Mouse (Mus musculus) cerebellum, postnatal 14 days (tissue): ENCODE measurements at regions not wholly inside any gene's neighbourhood (a gene's known extent, or its start where the extent isn't known, plus 50 kb on each side); places are given as distances from the start of the nearest gene placed in this dataset.
A peak's percentile ranks its signal among the peaks of the same experiment; 100 is the strongest.

ENCODE experiments used
- DNase-seq, 2 experiments: peaks; one replicate each; pipeline ENCODE4 v3.0.0; 2021; ENCODE audit warnings: mixed read lengths in 2 of 2

DNA sequence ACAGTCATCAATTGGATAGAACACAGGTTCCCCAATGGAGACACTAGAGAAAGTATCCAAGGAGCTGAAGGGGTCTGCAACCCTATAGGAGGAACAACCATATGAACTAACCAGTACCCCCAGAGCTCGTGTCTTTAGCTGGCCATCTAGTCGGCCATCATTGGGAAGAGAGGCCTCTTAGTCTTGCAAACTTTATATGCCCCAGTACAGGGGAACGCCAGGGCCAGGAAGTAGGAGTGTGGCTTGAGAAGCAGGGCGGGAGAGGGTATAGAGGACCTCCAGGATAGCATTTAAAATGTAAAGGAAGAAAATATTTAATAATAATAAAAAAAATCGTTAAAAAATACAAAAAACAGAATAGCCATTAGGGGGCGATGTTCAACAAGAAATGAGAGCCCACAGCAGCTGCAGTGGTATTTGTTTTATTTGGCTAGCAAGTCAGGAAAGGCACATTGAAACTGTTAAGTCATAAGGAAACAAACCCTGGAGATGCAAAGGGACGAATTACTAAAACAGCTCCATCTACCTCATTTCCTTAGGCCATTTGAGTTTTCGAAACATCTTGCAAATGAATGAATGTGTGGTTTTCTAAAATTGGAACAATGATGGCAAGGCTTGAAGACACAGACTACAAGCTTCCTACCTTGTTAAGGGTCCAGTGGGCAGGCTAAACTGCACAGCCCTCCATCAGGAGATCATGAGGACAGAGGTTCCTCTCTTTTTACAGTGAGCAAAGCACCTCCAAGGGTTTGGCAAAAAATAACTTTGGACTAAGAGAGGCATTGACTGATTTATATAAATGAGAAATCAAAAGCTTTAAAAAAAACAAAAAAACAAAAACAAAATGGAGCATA is 350.7 kb upstream of the Rasa1 start:
- peak; percentile 17 to 23 for DNase-seq

DNA sequence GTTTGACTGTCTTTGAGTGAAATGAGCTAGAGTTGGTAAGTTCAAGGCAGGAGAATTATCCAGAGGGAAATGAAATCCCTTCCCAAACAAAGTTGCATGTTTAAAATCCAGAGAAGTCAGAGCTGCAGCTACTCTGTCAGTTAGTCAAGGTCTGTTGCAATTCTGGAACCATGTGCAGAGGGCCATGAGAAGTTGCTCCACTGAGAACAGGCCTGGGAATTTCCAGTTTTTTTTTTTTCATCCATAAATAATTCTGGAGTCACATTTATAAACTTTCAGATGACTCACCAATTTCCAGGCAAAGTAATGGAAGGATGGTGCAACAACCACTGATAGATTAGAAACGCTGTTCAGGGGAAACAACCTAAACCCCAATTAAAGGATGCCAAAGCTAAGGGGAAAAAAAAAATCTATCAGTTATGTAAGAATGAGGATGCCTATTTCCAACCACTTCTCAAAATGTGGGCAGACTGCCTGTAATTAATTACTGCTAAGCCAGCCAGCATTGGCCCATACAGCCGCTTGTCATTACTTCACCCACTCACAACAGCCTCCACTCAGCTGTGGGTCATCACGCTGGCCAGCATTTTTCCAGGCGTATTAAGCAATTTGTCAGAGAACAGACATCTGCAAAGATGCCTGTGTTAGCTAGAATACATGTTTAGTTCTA is 340.7 kb upstream of the Rasa1 start:
- peak; percentile 3 to 19 for DNase-seq
